Mouse (Mus musculus): ENCODE results near the gene Spata13.

Spata13 gene

GRCm38 (mm10) chr14:60641120-60641519 lies 7.3 kb downstream of the Spata13 start:
- no peak for DNase-seq

- DNase-seq, result no peak
These were observed 8.3 kb downstream of the Spata13 start for GRCm38 (mm10) chr14:60642131-60642530.

GRCm38 (mm10) chr14:60643098-60643870 lies 9.5 kb downstream of the Spata13 start:
- no peak for DNase-seq

GRCm38 (mm10) chr14:60646373-60646772 lies 12.6 kb downstream of the Spata13 start:
- no peak for DNase-seq

GRCm38 (mm10) chr14:60647885-60648284 lies 14.1 kb downstream of the Spata13 start:
- DNase-seq, result no peak

GRCm38 (mm10) chr14:60648956-60649355 lies 15.2 kb downstream of the Spata13 start:
- DNase-seq, result no peak

GRCm38 (mm10) chr14:60653184-60653583 lies 19.4 kb downstream of the Spata13 start:
- no peak for DNase-seq

GRCm38 (mm10) chr14:60653977-60654376 lies 20.2 kb downstream of the Spata13 start:
- DNase-seq, result no peak

- DNase-seq, result no peak
These were observed 20.9 kb downstream of the Spata13 start for GRCm38 (mm10) chr14:60654708-60655107.

GRCm38 (mm10) chr14:60655941-60656700 lies 22.3 kb downstream of the Spata13 start:
- DNase-seq, result peak; percentile 57

GRCm38 (mm10) chr14:60656701-60657085 lies 22.9 kb downstream of the Spata13 start:
- no peak for DNase-seq

GRCm38 (mm10) chr14:60657891-60658290 lies 24.1 kb downstream of the Spata13 start:
- no peak for DNase-seq

- peak; percentile 88 for DNase-seq
These were observed 25.7 kb downstream of the Spata13 start for GRCm38 (mm10) chr14:60659498-60659897.

- DNase-seq, result no peak
These were observed 26.8 kb downstream of the Spata13 start for GRCm38 (mm10) chr14:60660591-60660990.

GRCm38 (mm10) chr14:60661281-60661680 lies 27.5 kb downstream of the Spata13 start:
- DNase-seq, result no peak

GRCm38 (mm10) chr14:60663309-60663940 lies 29.6 kb downstream of the Spata13 start:
- no peak for DNase-seq

- DNase-seq, result no peak
These were observed 30.8 kb downstream of the Spata13 start for GRCm38 (mm10) chr14:60664641-60665040.

GRCm38 (mm10) chr14:60665263-60665662 lies 31.5 kb downstream of the Spata13 start:
- DNase-seq, result no peak

- DNase-seq, result no peak
These were observed 32.5 kb downstream of the Spata13 start for GRCm38 (mm10) chr14:60666252-60666651.

- no peak for DNase-seq
These were observed 36.4 kb downstream of the Spata13 start for GRCm38 (mm10) chr14:60670191-60670590.

GRCm38 (mm10) chr14:60671504-60671903 lies 37.7 kb downstream of the Spata13 start:
- DNase-seq, result no peak

- no peak for DNase-seq
These were observed 41.9 kb downstream of the Spata13 start for GRCm38 (mm10) chr14:60675697-60676096.

GRCm38 (mm10) chr14:60676625-60677314 lies 43.0 kb downstream of the Spata13 start:
- DNase-seq, result no peak
